Mouse (Mus musculus) liver (tissue): Measurements from ENCODE around the gene Cisd3.
"Not testable (repeated sequence)": the region's sequence is repeated elsewhere in the genome, so short reads cannot be mapped to it uniquely, and the experiment has no call there.

ENCODE experiments used
- DNase-seq: peaks from one replicate; pipeline ENCODE4 v3.0.0-alpha.2; 2020; ENCODE audit warnings: mixed read lengths

Cisd3 gene

DNA sequence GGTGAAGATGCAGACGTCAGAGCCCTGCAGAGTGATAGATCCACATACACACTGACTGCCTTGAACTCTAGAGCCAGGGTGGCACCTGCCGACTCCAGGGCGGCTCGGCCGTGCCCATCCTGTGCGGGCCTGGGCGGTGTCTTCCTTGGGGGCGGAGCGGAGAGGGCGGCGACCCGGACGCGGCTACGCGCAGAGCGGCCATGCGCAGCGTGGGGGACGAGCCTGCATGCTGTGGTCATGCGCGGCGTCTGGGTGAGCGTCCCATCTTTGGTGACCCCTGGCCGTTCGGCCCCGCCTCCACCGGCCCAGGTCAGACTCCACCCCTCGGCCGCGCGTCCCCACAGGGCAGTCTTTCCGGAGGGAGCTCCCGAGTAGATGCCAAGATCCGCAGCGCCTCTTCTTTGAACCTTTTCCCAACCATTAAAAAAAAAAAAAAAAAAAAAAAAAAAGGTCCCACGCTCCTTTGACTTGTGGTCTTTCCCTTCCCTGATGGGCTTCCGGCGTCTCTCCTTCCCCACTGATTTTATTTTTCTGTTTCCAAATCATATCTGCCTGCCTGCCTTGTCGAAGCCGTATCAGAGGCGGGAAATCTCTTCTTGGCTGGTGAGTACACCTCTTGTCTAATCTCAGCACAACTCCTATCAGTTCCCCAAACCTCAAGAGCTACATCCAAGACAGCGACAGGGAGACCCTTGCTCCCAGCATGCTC is at the start of gene Cisd3:
Cisd3 (plus strand) TSS at position 214 of the 709 bp plus-strand sequence.
- peak; percentile 85 for DNase-seq

DNA sequence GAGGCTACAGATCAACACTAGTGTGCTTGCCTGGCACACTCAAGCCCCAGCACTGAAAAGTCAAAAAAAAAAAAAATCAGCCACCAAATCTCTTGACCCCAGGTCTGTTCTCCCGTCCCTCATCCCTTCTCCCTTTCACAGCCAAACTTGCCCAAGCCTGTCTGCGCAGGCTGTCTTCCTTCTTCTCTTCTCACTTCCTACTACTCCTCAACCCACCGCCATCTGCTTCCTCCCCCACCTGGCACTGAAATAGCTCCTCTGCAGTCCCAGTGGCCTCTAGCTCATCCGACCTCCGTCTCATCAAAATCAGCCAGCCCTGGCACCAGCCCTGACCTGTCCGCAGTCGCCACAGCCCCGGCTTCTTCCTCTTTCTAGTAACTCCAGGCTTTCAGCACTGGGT is 44.0 kb upstream of the Cisd3 start:
- DNase-seq = peak; percentile 13

DNA sequence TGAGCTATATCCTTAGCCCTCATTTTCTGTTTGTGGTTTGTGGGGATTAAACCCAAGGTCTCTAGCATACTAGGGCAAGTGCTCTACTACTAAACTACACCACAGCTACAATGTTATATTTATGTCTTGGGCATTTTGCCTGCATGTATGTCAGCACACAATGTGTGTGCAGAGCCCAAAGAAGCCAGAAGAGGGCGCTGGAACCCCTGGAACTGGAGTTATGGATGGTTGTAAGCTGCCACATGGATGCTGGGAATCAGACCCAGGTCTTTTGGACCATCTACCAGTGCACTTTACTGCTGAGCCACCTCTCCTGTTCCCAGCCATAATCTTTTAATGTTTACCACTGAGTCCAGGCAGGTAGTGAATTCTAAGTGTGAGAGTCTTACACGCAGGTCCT is 42.9 kb upstream of the Cisd3 start:
- DNase-seq = no peak

GRCm38 (mm10) chr11:97643380-97644055 is 42.1 kb upstream of the Cisd3 start:
- no peak for DNase-seq

GRCm38 (mm10) chr11:97644834-97645233 is 40.8 kb upstream of the Cisd3 start:
- DNase-seq = peak; percentile 67

DNA sequence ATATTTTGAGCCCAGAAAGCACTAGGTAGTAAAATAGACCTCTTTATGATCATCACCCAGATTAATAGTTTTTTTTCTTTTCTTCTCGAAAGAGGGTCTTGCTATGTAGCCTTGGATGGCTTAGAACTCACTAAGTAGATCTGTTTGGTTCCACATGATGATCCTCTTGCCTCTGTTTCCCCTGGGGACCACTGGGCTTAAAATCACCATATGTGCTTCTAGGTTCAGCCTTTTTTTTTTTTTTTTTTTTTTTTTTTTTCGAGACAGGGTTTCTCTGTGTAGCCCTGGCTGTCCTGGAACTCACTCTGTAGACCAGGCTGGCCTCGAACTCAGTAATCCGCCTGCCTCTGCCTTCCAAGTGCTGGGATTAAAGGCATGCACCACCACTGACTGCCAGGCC is 37.1 kb upstream of the Cisd3 start:
- DNase-seq = not testable (repeated sequence)

DNA sequence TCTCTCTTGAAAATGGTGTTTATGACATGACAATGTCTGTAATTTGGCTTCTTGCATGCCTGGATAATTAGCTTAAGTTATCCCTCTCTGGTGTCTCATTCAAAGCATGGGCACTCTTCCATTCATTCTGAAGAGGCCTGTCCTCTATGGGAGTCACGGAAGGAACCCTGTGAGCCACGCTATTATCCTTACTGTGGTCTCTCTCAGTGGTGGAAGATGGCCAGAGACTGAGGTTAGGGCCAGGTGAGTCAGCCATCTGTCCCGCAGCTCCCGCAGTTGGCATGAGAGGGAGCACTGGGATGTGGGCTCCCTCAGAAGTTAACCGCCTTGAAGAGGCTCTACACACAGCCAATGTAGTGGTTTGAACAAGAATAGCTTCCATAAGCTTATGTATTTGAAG is 35.3 kb upstream of the Cisd3 start:
- DNase-seq = no peak

DNA sequence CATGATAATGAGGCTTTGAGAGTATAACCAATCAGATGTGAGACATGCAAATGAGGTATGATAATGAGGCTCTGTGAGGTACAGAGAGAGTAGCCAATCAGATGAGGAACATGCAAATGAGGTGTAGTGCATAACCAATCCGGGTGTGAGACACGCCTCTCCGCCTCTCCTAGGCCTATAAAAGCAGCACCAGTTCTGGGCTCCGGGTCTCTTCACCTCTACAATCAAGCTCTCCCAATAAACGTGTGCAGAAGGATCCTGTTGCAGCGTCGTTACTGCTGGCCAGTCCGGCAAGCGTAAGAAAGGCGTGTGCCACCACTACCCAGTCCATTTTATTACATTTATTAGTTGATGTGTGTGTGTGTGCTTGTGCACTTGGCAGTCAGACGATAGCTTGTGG is 32.2 kb upstream of the Cisd3 start:
- DNase-seq = not testable (repeated sequence)

GRCm38 (mm10) chr11:97654210-97654609 is 31.4 kb upstream of the Cisd3 start:
- DNase-seq = no peak

- no peak for DNase-seq
These were observed 29.2 kb upstream of the Cisd3 start for GRCm38 (mm10) chr11:97656269-97656971.

DNA sequence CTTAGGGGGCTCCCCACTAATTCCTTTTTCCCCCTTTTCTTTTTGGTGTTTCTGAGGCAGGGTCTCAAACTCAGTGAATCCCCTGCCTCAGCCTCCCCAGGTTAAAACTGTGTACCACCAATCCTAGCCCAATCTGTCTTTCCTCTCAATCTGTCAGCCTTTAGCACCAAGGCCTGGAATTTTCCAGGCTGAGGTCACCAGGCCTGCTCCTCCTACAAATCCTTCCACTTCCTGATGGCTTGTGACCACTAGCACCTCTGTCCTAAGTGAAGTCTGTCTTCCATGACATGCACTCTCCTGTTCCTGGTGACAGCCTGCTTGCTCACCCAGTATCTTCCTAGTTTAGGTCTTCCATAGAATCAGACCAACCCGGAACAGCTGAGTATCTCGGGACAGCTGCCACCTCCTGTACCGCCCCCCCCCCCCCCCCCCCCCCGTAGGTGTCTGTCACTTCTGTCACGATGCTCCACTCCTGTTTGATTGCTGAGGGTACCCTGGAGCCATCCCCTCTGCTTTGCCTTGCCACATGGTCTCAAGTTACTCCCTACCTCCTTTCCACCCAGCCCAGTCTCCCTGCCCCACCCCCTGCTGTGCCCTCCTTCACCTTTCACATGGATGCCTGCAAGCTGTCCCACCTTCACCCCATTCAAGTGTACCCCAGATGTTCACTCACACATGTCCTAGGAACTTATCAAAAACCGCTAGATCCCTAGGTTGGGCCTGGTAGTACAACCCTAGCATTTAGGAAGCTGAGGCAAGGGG is 28.3 kb upstream of the Cisd3 start:
- DNase-seq = no peak

- DNase-seq = not testable (repeated sequence)
These were observed 27.7 kb upstream of the Cisd3 start for GRCm38 (mm10) chr11:97657967-97658366.

GRCm38 (mm10) chr11:97658751-97659266 is 26.8 kb upstream of the Cisd3 start:
- DNase-seq = no peak

DNA sequence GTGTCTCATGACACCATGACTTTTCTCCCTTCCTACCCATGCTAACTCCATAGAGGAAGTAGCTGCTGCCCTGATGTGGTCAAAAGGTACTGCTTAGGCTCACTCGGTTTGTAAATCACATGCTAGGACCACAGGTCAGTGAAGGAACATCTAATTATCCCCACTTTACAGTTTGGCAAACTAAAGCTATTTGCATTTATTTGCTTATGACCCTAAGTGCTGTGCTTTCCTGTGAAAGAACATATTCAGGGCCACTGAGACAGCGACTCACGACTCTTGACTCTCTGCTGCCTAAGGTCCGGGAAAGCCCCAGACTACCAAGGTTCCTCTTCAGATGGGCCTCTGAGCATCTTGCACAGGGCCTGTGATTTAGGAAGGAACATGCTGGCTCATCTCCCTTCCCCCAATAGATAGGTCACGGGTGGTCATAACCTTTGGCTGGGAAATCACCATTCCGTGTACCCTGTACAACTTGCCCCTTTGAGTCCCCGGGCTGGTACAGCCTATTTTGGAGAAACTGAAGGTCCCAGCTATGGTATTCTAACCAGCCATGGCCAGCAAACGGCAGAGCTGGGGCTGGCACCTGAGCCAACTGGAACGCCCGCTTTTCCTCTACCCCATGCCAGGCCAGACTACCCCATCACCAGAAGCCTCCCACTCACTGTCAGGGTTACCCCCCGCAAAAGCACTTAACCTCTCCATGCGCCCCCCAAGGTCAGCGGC is 26.2 kb upstream of the Cisd3 start:
- DNase-seq = no peak

DNA sequence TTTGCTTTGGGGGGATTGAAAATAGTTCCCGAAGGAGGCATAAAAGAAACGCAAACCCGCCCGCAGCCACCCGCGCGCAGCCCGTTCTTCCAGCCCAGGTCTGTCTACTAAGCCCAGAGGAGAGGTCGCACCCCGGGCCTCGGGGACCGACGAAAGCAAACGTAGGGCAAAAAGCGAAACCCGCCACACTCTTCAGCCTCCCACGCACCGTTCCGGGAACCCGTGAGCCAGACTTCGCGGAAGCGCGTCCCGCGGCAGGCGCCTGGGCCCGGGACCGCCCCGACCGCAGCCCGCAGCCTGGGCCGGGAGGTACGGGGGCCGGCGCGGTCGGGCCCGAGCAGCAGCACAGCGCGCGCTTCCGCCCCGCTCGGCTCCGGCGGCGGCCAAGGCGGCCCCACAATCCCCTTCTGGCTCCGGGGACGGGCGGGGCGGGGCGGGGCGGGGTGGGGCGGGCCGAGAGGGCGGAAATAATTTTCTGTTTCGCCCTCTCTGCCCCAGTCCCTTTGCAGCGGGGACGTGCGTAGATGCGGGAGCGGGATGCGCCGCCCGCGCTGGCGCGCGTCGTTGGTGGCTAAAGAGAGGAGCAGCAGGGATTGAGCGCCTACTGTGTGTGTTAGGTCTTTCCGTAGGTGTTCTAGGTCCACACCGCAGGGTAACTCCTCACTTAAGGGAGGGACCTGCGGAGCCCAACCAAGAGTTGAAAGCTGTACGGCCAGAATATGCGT is 25.5 kb upstream of the Cisd3 start:
- DNase-seq = peak; percentile 75

DNA sequence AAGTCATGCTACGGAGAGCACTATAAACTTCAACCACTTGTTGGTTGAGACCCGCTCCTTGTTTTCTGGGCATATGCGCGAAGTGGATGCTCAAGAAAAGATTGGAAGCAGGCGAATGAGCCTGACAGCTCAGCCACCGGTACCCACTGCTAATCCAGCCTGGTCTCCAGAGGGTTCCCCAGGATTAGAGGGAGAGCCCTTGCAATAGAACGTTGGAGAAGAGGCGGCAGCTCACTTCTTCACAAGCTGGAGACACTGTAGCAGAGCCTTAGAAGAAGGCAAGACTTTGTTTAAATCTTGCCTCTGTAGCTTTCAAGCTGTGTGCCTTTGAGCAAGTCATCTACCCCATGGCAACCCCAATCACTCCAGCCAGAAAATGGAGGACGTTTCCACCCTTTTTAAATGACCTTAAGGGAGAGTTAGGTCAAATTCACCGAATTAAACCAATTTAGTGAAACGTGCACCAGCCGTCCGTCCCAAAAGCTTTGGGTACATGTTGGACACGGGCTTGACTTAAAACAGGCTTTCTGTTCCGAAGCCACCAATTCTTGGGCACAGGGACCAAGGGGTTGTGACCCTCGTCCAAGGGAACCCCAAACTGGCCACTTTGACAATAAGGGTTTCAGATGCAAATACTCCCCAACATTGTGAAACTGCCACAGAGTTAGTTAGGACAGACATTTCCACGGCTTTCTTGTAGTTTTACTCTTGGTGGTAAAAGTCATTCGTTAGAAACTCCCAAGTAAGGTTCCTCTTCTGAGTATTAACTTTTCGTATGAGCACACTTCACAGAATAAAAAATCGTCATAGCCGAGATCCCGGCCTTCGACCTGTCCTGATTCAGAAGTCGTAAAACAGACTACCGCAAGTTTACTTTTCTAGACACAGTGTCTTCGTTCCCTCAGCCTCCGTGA is 24.6 kb upstream of the Cisd3 start:
- no peak for DNase-seq

GRCm38 (mm10) chr11:97661648-97662133 is 23.9 kb upstream of the Cisd3 start:
- no peak for DNase-seq

GRCm38 (mm10) chr11:97662207-97662892 is 23.3 kb upstream of the Cisd3 start:
- no peak for DNase-seq

DNA sequence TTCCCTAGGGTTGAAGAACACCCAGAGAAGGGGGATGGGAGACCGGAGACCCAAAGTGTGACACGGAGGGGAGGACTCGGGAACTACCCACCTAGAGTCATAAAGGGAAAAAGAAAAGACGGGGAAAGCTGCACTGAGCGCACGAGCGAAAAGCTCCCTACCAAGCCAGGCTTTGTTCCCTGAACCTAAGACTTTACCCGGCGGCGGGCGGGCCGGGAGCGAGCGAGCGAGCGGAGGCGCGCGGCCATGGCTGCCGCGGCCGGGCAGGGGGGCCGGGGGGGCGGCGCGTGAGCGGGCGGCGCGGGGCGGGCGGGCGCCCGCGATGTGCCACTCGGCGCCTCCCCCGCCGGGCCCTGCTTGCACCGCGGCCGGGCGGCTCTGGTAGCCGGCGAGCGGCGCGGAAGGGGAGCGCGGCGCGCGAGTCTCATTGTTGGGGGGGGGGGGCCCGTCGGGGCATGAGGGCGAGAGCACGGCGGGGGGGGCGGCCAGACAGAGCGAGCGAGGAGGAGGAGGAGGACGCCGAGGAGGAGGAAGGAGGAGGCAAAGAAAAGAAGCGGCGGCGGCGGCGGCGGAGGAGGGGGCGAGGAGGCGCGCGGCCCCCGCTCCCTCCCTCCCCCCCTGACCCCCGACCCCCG is 22.6 kb upstream of the Cisd3 start, which contains the start of gene Mllt6:
Mllt6 (plus strand) TSS at position 522 of the 635 bp plus-strand sequence.
- peak; percentile 61 for DNase-seq
